Mouse (Mus musculus) midbrain, embryonic 12.5 days (tissue): ENCODE measurements around the gene Pkn3. TPM values are rescaled to one million over a fixed set of nuclear protein-coding genes. Genes with fewer than 3 reads are reported as not detected.

Experiments
- ATAC-seq: fragments of 200-750 bp; cut with Nextera tagmentation; 2 replicates; pipeline ENCODE4 v1.8.0; 2017; ENCODE audit warnings: low read depth, moderate TSS enrichment, moderate library complexity; ENCODE audit not compliant: low FRiP score
- H3K27ac ChIP-seq: fragments of 300-500 bp; sonication (generic); replicated peaks from 2 replicates; pipeline ENCODE4 v1.5.1; 2016; ENCODE audit warnings: mild to moderate bottlenecking
- H3K27me3 ChIP-seq: fragments of 300-500 bp; sonication (generic); 2 replicates; pipeline ENCODE4 v1.6.1; 2016; ENCODE audit warnings: mild to moderate bottlenecking
- H3K36me3 ChIP-seq: fragments of 300-500 bp; sonication (generic); 2 replicates; pipeline ENCODE4 v1.6.1; 2016
- H3K4me1 ChIP-seq: fragments of 300-500 bp; sonication (generic); 2 replicates; pipeline ENCODE4 v1.6.1; 2016
- H3K4me2 ChIP-seq: fragments of 300-500 bp; sonication (generic); replicated peaks from 2 replicates; pipeline ENCODE4 v1.6.1; 2016; ENCODE audit warnings: mild to moderate bottlenecking, moderate library complexity
- H3K4me3 ChIP-seq: fragments of 300-500 bp; sonication (generic); 2 replicates; pipeline ENCODE4 v1.5.1; 2016; ENCODE audit warnings: mild to moderate bottlenecking
- H3K9ac ChIP-seq: fragments of 300-500 bp; sonication (generic); replicated peaks from 2 replicates; pipeline ENCODE4 v1.6.1; 2016; ENCODE audit warnings: mild to moderate bottlenecking, moderate library complexity
- H3K9me3 ChIP-seq: fragments of 300-500 bp; sonication (generic); 2 replicates; pipeline ENCODE4 v1.6.1; 2016; ENCODE audit warnings: mild to moderate bottlenecking
- WGBS: fragments of 180-500 bp; shearing (Covaris S2); methylation state at CpG from one replicate; pipeline ENCODE4 v1.1.7; 2016; 5-methylcytosine and 5-hydroxymethylcytosine counted together
- polyA plus RNA-seq: library from polyadenylated mRNA; unstranded; fragments of >200 nt; fragmentation: Nextera tagmentation; extraction: Ambion mirVana; gene quantifications from 2 replicates; pipeline ENCODE4 v1.2.1, GENCODE M21; 2016

Gene Pkn3
- polyA plus RNA-seq, 1 experiment from 2014 or later: 9.2 TPM

GRCm38 (mm10) chr2:30066046-30066901, 11.2 kb upstream of the Pkn3 start:
- peak overlapping the region; percentile 100 for H3K4me3 ChIP-seq
- H3K4me1 ChIP-seq: peaks cover 42% of the 10 kb centered on the region
- H3K27ac ChIP-seq: peak overlapping the region; percentile 100
- peak overlapping the region; percentile 100 for H3K9ac ChIP-seq
- peak; percentile 92 for ATAC-seq
- H3K4me2 ChIP-seq: peak overlapping the region; percentile 74
- peaks cover 29% of the 10 kb centered on the region for H3K36me3 ChIP-seq
- H3K9me3 ChIP-seq: no peaks in the 10 kb centered on the region
- H3K27me3 ChIP-seq: no peaks in the 10 kb centered on the region
- under 1% methylated on average over 70 of the region's 101 CpGs for WGBS

DNA sequence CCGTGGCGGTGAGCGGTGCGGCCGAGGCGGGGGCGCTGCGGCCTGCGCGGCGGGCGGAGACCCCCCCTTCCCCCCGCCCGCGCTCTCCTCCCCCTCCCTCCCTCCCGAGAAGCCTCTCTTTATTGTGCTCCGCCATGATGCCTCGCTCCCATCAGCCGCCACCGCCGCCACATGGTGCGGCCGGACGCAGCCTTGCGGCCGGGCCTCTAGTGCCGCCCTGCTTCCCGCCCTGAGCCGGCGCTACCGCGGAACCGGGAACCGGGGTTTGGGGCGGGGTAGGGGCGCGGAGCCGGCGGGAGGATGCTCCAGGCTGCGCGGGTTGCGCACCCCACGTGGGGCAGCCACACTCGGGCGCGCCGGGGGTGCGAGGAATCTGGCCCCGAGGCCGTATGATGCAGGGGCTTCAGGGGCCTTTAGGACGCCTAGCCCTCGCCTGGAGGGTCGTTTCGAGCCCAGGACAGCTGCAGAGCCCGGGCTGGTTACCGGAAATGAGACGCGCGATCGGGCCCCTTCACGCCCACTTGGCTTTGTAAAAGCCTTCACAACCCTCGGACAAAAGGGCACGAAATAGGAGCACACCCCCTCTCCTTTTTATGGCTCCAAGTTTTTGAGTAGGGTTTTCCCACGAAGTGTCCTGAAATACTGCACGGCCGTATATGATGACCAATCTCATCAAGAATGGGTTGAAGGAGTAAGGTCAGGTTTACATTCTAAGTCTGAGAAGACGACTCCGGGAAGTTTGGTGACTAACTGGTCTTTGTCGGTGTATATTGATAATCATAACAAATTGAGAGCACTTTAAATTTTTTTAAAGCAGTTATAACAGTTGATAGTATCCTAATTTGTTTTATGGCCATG, 10.2 kb upstream of the Pkn3 start:
- Histone ChIP-seq H3K4me2 (peak overlapping the region; percentile 74), H3K27ac (peak overlapping the region; percentile 100), H3K4me3 (peak overlapping the region; percentile 100), H3K27me3 (no peaks in the 10 kb centered on the region), H3K36me3 (peaks cover 31% of the 10 kb centered on the region), H3K4me1 (peaks cover 37% of the 10 kb centered on the region), H3K9me3 (no peaks in the 10 kb centered on the region), H3K9ac (peak overlapping the region; percentile 100)
- ATAC-seq: peak; percentile 36
- 1% methylated on average over 48 of the region's 69 CpGs for WGBS

GRCm38 (mm10) chr2:30067962-30068361, 9.5 kb upstream of the Pkn3 start:
- Histone ChIP-seq H3K4me3 (peak overlapping the region; percentile 100), H3K9ac (peak overlapping the region; percentile 100), H3K9me3 (no peaks in the 10 kb centered on the region), H3K36me3 (peaks cover 38% of the 10 kb centered on the region), H3K27ac (no peak overlapping the region; the same call in 1 of the 2 replicates), H3K4me1 (peaks cover 34% of the 10 kb centered on the region), H3K27me3 (no peaks in the 10 kb centered on the region), H3K4me2 (peak overlapping the region; percentile 74)
- 33% methylated on average over 7 of the region's 7 CpGs for WGBS
- ATAC-seq: no peak

DNA sequence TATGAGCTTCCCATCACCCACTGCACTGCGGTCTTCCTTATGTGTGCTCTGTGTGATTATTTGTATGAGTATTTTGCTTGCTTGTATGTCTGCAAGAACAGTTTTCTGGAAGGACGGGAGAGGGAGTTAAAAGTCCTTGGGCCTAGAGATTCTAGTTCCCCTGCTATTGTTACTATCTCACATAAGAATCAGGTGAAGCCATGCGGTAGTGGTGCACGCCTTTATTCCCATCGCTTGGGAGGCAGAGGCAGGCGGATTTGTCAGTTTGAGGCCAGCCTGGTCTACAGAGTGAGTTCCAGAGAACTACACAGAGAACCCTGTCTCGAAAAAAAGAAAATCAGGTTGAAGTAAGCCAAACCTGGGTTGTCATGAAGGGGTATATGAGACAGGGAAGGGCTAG, 4.6 kb upstream of the Pkn3 start:
- Histone ChIP-seq H3K4me3 (no peak overlapping the region), H3K36me3 (peaks cover 47% of the 10 kb centered on the region), H3K4me1 (peaks cover 8% of the 10 kb centered on the region), H3K27me3 (no peaks in the 10 kb centered on the region), H3K27ac (no peak overlapping the region), H3K4me2 (no peak overlapping the region), H3K9me3 (no peaks in the 10 kb centered on the region), H3K9ac (no peak overlapping the region)
- 75% methylated on average over 7 of the region's 7 CpGs for WGBS
- ATAC-seq: no peak

DNA sequence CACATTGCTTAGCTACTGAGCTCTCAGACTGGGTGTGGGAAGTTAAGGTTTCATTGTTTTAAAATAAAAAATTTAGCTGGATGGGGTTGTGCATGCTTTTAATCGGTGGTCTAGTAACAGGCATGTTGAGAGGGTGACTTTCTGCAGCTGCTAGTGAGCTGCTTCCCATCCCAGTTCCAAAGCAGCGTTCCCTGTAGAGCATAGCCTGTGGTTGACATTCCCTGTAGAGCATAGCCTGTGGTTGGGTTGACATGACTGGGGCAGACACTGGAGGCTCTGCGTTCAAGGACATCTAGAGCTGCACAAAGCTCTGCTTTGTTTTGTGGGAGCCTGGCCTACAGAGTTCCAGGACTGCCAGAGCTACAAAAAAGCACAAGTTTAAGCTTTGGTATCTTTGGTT, 4.2 kb upstream of the Pkn3 start:
- WGBS: 81% methylated on average over 3 of the region's 3 CpGs
- no peaks in the 10 kb centered on the region for H3K9me3 ChIP-seq
- H3K27me3 ChIP-seq: no peaks in the 10 kb centered on the region
- no peak overlapping the region for H3K4me2 ChIP-seq
- no peak overlapping the region for H3K9ac ChIP-seq
- ATAC-seq: no peak
- H3K4me1 ChIP-seq: peaks cover 8% of the 10 kb centered on the region
- no peak overlapping the region for H3K27ac ChIP-seq
- H3K4me3 ChIP-seq: no peak overlapping the region
- H3K36me3 ChIP-seq: peaks cover 43% of the 10 kb centered on the region

DNA sequence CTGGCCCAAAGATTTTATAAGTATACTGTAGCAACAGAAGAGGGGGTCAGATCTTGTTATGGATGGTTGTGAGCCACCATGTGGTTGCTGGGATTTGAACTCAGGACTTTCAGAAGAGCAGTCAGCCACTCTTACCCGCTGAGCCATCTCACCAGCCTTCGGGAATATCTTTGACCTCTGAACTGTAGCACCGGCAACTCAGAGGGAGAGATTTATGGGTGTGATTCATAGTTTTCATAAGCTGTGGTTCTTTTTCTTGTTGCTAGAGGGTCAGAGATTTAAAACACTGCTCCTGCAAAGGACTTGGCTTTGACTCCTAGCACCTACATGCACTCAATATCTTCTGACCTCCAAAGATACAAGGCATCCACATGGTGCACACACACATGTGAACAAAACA, 1.9 kb upstream of the Pkn3 start:
- no peak for ATAC-seq
- peaks cover 10% of the 10 kb centered on the region for H3K4me1 ChIP-seq

GRCm38 (mm10) chr2:30076439-30076838, 1.0 kb upstream of the Pkn3 start:
- peaks cover 18% of the 10 kb centered on the region for H3K36me3 ChIP-seq
- no peak overlapping the region for H3K27ac ChIP-seq
- 92% methylated on average over 9 of the region's 9 CpGs for WGBS
- no peak overlapping the region for H3K4me2 ChIP-seq
- H3K4me3 ChIP-seq: no peak overlapping the region
- no peak for ATAC-seq
- no peaks in the 10 kb centered on the region for H3K27me3 ChIP-seq
- H3K9me3 ChIP-seq: no peaks in the 10 kb centered on the region
- peaks cover 10% of the 10 kb centered on the region for H3K4me1 ChIP-seq
- H3K9ac ChIP-seq: no peak overlapping the region

More for the DNA sequence above, 1.9 kb upstream of the Pkn3 start:
- Histone ChIP-seq H3K36me3 (peaks cover 20% of the 10 kb centered on the region), H3K4me2 (no peak overlapping the region), H3K9me3 (no peaks in the 10 kb centered on the region), H3K27me3 (no peaks in the 10 kb centered on the region), H3K4me3 (no peak overlapping the region), H3K27ac (no peak overlapping the region), H3K9ac (no peak overlapping the region)
- 94% methylated on average over 3 of the region's 3 CpGs for WGBS

GRCm38 (mm10) chr2:30076959-30077358, 525 bp upstream of the Pkn3 start:
- peak; percentile 24; the same call in 1 of the 2 replicates for ATAC-seq
- Histone ChIP-seq H3K9me3 (no peaks in the 10 kb centered on the region), H3K4me2 (peak overlapping the region; percentile 84), H3K4me1 (peaks cover 10% of the 10 kb centered on the region), H3K27me3 (no peaks in the 10 kb centered on the region), H3K4me3 (0 out of 2 replicates have a peak overlapping the region, but pooled peaks have one; percentile 48), H3K27ac (no peak overlapping the region), H3K36me3 (peaks cover 16% of the 10 kb centered on the region), H3K9ac (0 out of 2 replicates have a peak overlapping the region, but pooled peaks have one; percentile 12)
- 72% methylated on average over 6 of the region's 6 CpGs for WGBS

DNA sequence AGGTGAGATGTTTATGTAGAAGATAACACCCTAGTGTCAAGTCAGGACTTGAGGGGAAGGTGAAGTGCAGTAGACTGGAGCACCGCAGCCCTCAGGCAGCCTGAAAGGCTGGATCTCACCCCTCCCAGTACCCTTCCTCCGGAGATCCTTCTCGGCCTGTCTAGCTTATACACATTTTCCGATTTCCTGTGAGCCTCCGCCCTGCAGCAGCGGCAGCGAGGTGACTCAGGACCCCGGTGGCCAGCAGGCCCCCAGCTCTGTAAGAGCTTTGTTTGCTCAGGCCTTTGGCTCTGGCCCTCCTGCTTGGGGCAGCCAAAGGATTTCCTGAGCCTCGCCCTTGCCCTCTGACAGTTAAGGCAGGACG, 847 bp downstream of the Pkn3 start:
- Histone ChIP-seq H3K4me1 (peaks cover 10% of the 10 kb centered on the region), H3K9me3 (no peaks in the 10 kb centered on the region), H3K27ac (no peak overlapping the region), H3K36me3 (peaks cover 6% of the 10 kb centered on the region), H3K9ac (peak overlapping the region; percentile 28; the same call in 1 of the 2 replicates), H3K4me2 (peak overlapping the region; percentile 84), H3K4me3 (peak overlapping the region; percentile 48), H3K27me3 (no peaks in the 10 kb centered on the region)
- WGBS: 17% methylated on average over 10 of the region's 10 CpGs
- no peak for ATAC-seq

GRCm38 (mm10) chr2:30078760-30079159, 1.3 kb downstream of the Pkn3 start:
- H3K4me3 ChIP-seq: no peak overlapping the region
- WGBS: 77% methylated on average over 4 of the region's 4 CpGs
- peaks cover 2% of the 10 kb centered on the region for H3K36me3 ChIP-seq
- no peaks in the 10 kb centered on the region for H3K9me3 ChIP-seq
- H3K4me1 ChIP-seq: peaks cover 10% of the 10 kb centered on the region
- H3K27me3 ChIP-seq: no peaks in the 10 kb centered on the region
- peak overlapping the region; percentile 84 for H3K4me2 ChIP-seq
- H3K9ac ChIP-seq: peak overlapping the region; percentile 28; the same call in 1 of the 2 replicates
- no peak overlapping the region; the same call in 1 of the 2 replicates for H3K27ac ChIP-seq
- no peak for ATAC-seq

DNA sequence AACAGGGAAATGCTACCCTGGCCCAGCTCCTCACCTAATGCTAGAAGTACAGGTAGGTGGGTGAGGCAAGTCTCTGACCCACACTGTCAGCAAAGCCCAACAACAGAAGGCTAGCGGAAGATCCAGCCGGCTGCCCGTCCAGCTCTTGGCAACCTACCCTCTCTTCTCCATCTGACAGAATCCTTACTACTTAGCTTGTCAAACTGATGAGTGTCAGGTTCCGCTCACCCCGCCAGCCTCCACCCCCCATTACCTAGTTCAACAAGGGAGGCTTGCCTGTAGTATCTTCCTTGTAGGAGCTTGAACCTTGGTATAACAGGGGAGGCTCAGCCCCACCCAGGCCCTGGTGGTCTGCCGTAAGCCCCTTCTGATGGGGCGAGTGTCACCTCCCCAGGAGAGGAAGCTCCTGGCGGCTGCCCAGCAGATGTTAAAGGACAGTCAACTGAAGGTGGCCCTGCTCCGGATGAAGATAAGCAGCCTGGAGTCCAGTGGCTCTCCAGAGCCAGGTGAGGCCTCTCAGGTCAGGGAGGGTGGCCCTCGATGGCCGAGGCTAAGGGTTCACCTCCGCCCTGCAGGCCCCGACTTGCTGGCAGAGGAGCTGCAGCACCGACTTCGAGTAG, 2.8 kb downstream of the Pkn3 start:
- WGBS: 89% methylated on average over 15 of the region's 15 CpGs
- H3K27me3 ChIP-seq: no peaks in the 10 kb centered on the region
- no peak overlapping the region for H3K27ac ChIP-seq
- ATAC-seq: no peak
- peaks cover 18% of the 10 kb centered on the region for H3K4me1 ChIP-seq
- no peaks in the 10 kb centered on the region for H3K36me3 ChIP-seq
- H3K9ac ChIP-seq: no peak overlapping the region
- H3K9me3 ChIP-seq: no peaks in the 10 kb centered on the region
- no peak overlapping the region for H3K4me2 ChIP-seq
- H3K4me3 ChIP-seq: no peak overlapping the region
